Mouse (Mus musculus) G1E-ER4 (cell line): ENCODE data around the gene Fig4. TPM values are rescaled to one million over a fixed set of nuclear protein-coding genes. Genes with fewer than 3 reads are reported as not detected.

ENCODE experiments used
- GATA1 ChIP-seq: IDR thresholded peaks from one replicate; pipeline ENCODE4 v1.8.0; 2012; ENCODE audit warnings: low read length, inconsistent platforms
- polyA plus RNA-seq: library from polyadenylated mRNA; stranded (reverse); fragments of >175 nt; gene quantifications from 2 replicates; pipeline ENCODE4 v1.2.3, GENCODE M21; 2012

Fig4 gene
- polyA plus RNA-seq, result 3.4 and 4.7 TPM in 2 replicates

- TF ChIP-seq GATA1, result no peak
Measured at GRCm38 (mm10) chr10:41302689-41303431, at the start of gene Fig4. TSS of gene Fig4 (minus strand) at chr10:41303260.

GRCm38 (mm10) chr10:41341346-41341745 is 38.3 kb upstream of the Fig4 start:
- TF ChIP-seq GATA1, result no peak

GRCm38 (mm10) chr10:41332533-41333043 is 29.5 kb upstream of the Fig4 start:
- TF ChIP-seq GATA1, result no peak

GRCm38 (mm10) chr10:41315866-41316265 is 12.8 kb upstream of the Fig4 start:
- TF ChIP-seq GATA1, result no peak

- TF ChIP-seq GATA1, result no peak
Measured at GRCm38 (mm10) chr10:41308205-41308604, 5.1 kb upstream of the Fig4 start.

- no peak for TF ChIP-seq GATA1
Measured at GRCm38 (mm10) chr10:41304961-41305455, 1.9 kb upstream of the Fig4 start.

- TF ChIP-seq GATA1, result no peak
Measured at GRCm38 (mm10) chr10:41303639-41304444, 782 bp upstream of the Fig4 start, which contains the start of gene Ak9. TSS of gene Ak9 (plus strand) at chr10:41303980.

GRCm38 (mm10) chr10:41300161-41300560 is 2.9 kb downstream of the Fig4 start:
- TF ChIP-seq GATA1, result no peak

- TF ChIP-seq GATA1, result no peak
Measured at GRCm38 (mm10) chr10:41295145-41295544, 7.9 kb downstream of the Fig4 start.

- no peak for TF ChIP-seq GATA1
Measured at GRCm38 (mm10) chr10:41294734-41295133, 8.3 kb downstream of the Fig4 start.

GRCm38 (mm10) chr10:41293019-41293418 is 10.0 kb downstream of the Fig4 start:
- TF ChIP-seq GATA1, result no peak

- TF ChIP-seq GATA1, result no peak
Measured at GRCm38 (mm10) chr10:41291021-41291420, 12.0 kb downstream of the Fig4 start.

- no peak for TF ChIP-seq GATA1
Measured at GRCm38 (mm10) chr10:41288771-41289415, 14.2 kb downstream of the Fig4 start.

GRCm38 (mm10) chr10:41288074-41288473 is 15.0 kb downstream of the Fig4 start:
- TF ChIP-seq GATA1, result no peak

- no peak for TF ChIP-seq GATA1
Measured at GRCm38 (mm10) chr10:41287618-41288017, 15.4 kb downstream of the Fig4 start.

GRCm38 (mm10) chr10:41282086-41282485 is 21.0 kb downstream of the Fig4 start:
- no peak for TF ChIP-seq GATA1
